Mouse (Mus musculus) brain, embryonic 18.5 days (tissue): ENCODE data around the gene Mgarp.
"Not testable (repeated sequence)": the region's sequence is repeated elsewhere in the genome, so short reads cannot be mapped to it uniquely, and the experiment has no call there.

ENCODE experiments used
- DNase-seq: peaks from one replicate; pipeline ENCODE4 v3.0.0-alpha.2; 2012; ENCODE audit warnings: low read depth, low spot score

The Mgarp gene

DNA sequence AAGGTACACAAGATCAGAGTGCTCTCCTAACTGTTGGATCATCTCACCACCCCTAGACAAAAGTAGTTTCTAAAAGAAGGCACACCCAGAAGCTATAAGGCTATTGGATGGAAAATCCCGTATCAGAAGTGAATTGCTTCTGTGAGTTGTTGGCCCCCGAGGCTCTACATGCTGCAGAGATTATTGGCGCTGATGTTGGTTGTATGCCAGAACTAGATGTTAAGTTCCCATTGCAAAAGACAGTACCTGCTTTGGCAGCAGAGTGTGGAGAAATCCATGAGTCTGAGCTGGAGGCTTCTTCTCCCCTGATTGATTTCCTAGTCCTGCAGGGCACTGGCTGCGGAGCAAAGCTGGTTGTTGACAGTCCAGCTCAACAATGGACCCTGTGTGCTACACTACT, 28.5 kb downstream of the Mgarp start:
- DNase-seq = no peak

DNA sequence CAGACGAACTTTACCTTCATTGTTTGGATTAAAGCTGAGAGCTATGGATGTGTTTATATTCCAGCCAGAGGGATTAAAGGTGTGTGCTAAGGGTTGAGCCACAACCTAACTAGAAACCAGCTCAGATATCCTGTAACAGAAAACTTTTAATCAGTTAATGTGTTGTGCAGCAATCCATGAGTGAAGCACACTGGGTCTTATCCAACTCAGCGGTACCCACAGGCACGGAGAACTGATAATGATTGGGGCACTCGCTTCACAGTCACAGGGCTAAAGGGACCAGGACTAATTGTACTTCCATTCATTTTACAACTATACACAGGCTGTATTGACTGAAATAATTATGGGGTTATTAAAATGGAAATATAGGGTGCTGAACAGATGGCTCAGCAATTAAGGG, 29.6 kb downstream of the Mgarp start:
- DNase-seq = no peak

- no peak for DNase-seq
These were observed 31.0 kb downstream of the Mgarp start for GRCm38 (mm10) chr3:51365517-51365882.

GRCm38 (mm10) chr3:51364703-51365516, 31.6 kb downstream of the Mgarp start:
- peak; percentile 65 for DNase-seq

- DNase-seq = no peak
These were observed 35.5 kb downstream of the Mgarp start for GRCm38 (mm10) chr3:51361066-51361465.

DNA sequence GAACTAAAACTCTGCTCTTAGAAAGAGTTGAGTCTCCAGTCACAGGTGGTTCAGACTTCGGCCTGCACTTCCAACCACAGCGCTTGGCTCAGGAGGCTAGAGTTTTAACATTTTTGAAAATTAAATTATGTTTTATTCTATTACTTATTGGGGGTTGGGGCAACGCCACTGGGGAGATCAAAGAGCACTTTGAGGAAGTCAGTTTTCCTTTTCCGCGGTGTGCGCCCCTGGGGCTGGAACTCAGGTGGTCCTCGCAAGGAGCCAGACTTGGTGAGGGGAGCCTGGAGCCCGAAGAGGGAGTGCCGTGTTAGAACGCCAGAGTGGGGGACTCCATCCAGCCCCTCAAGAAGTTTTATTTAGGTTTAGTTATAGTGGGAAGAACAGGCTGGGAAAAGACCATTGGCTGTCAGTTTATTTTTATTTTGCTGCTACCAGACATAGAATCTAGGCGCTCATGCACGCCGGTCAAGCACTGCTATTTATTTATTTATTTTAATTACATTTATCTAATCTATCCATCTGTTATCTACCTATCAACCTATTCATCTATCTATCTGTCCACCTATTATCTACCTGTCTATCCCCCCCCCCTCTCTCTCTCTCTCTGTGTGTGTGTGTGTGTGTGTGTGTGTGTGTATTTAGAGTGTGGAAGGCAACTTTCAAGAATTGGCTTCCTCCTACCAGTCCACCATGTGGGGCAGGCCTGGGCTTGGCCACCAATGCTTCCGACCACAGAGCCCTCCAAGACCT, 36.8 kb downstream of the Mgarp start:
- no peak for DNase-seq

GRCm38 (mm10) chr3:51358660-51359557, 37.6 kb downstream of the Mgarp start:
- no peak for DNase-seq

DNA sequence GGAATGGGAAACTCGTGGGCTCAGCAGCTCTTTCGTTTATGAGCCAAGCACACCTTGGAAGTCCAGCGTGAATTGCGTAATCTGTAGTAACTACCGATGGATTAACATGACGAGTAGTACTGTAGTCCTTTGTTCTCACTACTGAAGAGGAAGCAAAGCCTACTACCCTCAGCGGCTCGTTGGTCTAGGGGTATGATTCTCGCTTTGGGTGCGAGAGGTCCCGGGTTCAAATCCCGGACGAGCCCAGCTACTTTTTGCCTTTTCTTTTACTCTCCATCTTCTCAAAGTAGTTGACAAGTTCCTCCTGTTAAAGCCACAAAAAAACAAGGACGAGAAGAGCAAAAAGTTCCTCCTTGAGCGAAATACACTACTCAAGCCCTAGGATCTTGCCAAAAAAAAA, 38.4 kb downstream of the Mgarp start:
- DNase-seq = no peak

- no peak for DNase-seq
These were observed 38.9 kb downstream of the Mgarp start for GRCm38 (mm10) chr3:51357624-51358023.

- DNase-seq = no peak
These were observed 39.5 kb downstream of the Mgarp start for GRCm38 (mm10) chr3:51357078-51357477.

DNA sequence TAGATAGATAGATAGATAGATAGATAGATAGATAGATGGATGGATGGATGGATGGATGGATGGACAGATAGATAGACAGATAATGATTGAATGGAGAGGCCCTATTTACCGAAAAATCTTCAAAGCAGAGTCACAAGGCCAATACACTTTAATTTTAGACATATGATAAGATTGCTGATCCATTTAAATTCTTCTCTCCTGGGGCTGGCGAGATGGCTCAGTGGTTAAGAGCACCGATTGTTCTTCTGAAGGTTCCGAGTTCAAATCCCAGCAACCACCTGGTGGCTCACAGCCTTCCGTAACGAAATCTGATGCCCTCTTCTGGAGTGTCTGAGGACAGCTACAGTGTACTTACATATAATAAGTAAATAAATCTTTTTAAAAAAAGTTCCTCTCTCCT, 41.6 kb downstream of the Mgarp start:
- not testable (repeated sequence) for DNase-seq

- DNase-seq = no peak
These were observed 42.5 kb downstream of the Mgarp start for GRCm38 (mm10) chr3:51354034-51354427.

- no peak for DNase-seq
These were observed 43.1 kb downstream of the Mgarp start for GRCm38 (mm10) chr3:51353325-51354033.

- no peak for DNase-seq
These were observed 45.7 kb downstream of the Mgarp start for GRCm38 (mm10) chr3:51350806-51351205.

GRCm38 (mm10) chr3:51348646-51349238, 47.8 kb downstream of the Mgarp start:
- no peak for DNase-seq

DNA sequence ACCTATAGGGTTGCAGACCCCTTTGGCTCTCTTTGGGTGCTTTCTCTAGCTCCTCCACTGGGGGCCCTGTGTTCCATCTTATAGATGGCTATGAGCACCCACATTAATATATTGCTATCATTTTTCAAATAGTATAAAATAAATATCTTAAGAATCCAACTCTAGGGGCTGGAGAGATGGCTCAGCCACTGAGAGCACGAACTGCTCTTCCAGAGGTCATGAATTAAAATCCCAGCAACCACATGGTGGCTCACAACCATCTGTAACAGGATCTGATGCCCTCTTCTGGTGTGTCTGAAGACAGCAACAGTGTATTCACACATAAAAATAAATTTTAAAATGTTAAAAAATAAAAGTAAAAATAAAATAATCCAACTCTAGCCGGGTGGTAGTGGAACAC, 51.5 kb downstream of the Mgarp start:
- not testable (repeated sequence) for DNase-seq

- not testable (repeated sequence) for DNase-seq
These were observed 52.4 kb downstream of the Mgarp start for GRCm38 (mm10) chr3:51344182-51344581.

- DNase-seq = no peak
These were observed 53.3 kb downstream of the Mgarp start for GRCm38 (mm10) chr3:51343260-51343659.

DNA sequence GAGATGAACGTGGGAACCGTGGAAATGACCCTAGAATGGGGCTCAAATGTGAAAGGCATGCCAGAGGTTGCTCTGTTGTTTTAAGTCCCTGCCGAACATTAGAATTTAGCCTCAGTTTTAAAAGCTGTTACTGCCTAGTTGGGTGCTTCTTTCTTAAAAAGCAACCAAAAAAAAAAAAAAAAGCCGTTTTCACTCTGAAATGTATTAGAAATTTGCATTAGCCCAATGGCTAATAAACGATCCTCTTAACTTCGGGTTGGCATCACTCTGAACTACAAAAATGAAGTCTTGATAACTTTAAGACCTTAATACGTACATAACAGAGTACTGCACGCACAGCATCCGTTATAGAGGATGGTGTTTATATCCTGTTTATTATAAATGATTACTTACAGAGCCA, 54.4 kb downstream of the Mgarp start:
- no peak for DNase-seq

GRCm38 (mm10) chr3:51341268-51342081, 55.1 kb downstream of the Mgarp start:
- DNase-seq = peak; percentile 60
